Mouse (Mus musculus) right cerebral cortex, postnatal 25 days (tissue): ENCODE results near the gene 1110017D15Rik.
"Not testable (repeated sequence)": the region's sequence is repeated elsewhere in the genome, so short reads cannot be mapped to it uniquely, and the experiment has no call there.

Experiments used
- DNase-seq: peaks from one replicate; pipeline ENCODE4 v3.0.0; 2022

1110017D15Rik gene

DNA sequence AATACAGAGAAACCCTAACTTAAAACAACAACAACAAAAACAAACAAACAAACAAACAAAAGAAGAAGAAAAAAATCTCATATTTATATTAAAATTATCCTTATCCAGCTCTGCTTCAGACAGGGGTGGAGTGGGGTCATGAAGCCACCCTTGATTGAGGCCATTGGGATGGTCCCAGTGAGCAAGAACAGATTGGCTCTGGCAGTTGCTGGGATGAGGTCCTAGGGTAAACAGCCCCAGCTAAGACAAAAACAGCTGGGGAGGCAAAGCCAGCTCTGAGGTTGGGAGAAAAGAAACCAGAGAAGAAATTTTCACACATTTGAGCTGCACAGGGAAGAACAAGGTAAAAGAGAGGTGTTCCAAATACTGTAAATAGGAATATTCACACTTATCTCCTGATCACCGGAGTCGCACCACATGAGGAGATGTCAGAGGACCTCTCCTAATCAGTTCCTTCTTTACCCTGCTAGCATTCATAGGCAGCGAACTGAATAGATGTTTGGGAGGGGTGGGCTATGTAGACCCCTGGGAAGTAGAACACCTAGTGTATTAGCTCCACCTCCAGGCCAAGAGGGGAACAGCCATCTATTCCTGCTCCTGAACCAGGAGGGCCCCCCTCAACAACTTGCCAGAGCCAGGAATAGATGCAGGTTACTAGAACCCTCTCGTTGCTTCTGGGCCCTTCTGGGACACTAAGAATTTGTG lies 38.2 kb downstream of the 1110017D15Rik start:
- DNase-seq: no peak

DNA sequence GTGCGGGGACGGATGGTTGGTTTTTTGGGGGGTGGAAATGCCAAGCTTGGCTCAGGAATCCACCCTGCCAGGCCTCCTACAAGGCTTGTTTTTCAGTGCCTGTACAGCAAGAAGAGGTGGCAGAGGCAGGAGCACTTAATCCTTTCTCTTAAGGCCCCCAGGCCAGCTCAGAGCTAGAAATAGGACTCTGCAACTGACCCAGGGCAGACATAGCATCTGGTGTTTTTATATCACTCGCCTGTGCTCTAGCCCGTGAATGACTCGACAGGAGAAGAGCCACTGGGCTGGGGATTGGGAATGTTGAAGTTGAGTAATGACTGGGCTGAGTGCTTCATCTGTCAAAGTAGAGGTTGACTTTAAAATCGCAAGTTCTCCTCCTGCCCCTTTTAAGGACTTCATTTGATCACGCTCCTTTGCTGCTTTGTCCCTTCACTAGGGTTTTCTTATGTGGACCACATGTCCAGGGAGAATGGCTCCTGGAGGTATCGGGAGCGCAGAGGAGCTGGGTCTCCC lies 39.4 kb downstream of the 1110017D15Rik start:
- no peak for DNase-seq

DNA sequence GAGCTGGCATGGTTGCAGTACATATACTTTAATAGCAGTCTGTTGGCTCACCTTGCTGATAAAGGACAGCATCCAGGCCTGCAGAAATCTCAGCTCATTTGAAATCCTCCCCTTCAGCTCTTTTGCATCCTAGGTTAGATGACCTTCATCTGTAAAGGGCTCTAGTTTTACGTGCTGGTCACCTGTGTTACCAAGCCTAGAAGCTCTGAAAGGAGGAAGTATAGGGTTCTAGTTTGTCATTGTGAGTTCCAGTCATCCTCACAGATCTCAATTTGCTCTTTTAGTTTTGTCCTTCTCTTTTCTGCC lies 45.8 kb downstream of the 1110017D15Rik start:
- no peak for DNase-seq

DNA sequence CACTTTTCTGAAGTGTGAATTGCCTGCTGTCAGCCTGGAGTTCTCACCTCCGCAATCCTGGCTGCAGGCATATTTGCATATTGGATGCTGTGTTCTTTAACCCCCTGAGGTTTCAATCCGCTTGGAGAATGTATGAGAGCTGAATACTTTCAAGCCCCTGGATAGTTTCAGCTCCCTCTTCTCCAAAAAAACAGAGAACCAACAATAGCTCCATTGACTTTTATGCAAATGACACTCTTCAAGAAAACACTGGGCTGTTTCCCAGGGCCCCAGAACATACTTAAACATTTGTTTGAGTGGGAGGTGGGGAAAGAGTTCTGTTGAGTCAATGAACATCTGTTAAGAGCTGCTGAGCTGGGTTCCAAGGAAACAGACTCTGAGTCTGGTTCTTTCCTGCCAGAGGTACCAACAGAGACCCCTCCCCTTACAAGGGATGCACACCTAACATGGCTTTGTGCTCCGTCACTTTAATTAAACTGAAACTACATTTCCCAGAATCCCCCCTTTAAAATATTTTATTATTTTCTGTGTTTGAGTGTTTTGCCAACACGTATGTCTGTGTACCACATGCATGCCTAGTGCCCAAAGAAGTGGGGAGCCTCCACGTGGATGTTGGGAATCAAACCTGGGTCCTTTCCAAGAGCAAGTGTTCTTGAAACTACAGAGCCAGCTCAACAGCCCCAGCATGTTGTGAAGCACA lies 46.3 kb downstream of the 1110017D15Rik start:
- DNase-seq: peak; percentile 63

DNA sequence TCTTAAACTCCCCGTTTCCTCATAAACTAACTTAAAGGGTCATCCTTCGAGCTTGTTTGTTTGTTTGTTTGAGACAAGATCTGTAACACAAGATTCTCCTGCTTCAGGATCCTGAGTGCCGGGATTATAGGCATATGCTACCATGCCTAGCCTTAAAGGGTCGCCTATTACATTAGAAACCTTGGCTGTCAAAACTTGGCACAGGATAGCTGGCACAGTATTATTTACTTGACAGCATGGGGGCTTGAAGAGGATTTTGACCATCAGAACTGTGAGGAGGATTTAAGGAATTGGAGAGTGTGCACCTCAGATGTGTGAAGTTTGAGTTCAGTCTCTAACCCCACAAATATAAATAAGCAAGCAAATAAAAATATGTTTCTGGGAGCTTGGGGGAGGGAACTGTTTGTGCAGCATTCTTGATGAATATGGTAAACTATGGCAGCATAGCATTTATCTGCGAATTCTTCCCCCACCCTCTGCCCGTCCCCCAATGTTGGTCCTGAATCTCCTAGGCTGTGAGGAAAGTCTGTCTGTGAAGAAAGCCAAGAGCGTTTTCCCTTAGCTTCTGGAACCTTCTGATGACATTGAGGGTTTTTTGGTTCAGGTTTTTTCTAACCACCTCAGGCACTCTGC lies 47.0 kb downstream of the 1110017D15Rik start:
- DNase-seq: no peak

DNA sequence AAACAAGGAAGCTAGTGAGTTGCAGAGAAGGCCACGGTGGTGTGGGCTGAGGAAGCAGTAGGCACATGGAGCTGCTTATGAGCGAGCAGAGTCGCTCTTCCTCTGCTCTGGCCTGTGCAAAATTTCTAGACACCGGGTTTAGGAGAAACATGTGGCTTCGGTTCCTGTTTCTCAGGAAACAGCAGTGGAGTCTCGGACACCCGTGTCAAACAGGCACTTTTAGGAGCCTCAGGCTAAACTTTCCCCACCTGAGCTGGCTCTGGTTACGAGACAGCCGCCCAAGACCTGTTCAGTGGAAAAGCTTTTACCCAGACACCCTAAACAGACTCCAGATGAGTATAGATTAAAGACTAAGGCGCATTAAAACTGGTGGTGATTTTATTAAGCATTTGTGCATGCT lies 47.9 kb downstream of the 1110017D15Rik start:
- no peak for DNase-seq

DNA sequence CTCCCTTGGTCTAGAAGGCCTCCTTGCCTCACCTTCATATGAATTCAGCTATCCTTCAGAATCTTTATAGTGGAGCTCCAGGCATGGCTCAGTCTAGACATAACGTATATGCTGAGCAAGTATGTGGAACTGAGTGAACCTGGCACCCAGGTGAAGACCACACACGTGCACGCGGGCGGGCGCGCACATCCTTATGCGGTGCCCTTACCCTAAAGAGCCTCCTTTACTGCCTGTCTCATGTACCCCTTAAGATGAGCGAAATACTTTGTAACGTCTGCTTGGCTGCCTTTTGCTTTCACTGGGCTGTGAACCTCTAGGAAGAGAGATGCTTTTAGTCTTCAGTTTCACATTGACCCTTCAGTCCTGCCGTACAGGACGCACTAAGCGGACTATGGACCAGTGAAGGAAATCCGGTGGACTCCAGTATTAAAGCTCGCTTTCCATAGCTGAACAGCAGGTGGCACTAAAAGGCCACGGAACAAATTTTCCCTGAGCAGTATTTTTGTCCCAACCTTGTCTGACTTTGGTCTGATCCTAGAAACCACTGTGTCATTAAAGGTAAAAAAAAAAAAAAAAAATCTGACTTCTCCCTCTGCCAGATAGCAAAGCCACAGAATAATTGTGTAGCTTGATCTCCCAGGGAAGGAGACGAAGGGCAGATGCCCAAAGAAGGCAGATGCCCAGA lies 48.6 kb downstream of the 1110017D15Rik start:
- DNase-seq: peak; percentile 54

DNA sequence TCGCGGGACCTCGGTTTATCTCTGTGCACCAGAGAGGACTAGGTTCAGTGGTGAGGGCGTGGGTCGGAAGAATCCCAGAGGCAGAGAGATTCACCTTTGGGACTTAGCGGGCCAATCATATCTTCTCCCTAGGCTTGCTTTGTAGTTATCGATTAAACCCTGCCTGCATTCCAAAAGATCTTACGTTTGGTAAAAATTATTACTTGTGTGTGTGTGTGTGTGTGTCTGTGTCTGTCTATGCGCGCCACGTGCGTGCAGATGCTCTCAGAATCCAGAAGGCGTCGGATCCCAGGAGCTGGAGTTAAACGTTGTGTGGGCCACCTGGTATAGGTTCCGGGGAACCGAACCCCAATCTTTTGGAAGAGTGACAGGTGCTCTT lies 51.9 kb downstream of the 1110017D15Rik start:
- no peak for DNase-seq

DNA sequence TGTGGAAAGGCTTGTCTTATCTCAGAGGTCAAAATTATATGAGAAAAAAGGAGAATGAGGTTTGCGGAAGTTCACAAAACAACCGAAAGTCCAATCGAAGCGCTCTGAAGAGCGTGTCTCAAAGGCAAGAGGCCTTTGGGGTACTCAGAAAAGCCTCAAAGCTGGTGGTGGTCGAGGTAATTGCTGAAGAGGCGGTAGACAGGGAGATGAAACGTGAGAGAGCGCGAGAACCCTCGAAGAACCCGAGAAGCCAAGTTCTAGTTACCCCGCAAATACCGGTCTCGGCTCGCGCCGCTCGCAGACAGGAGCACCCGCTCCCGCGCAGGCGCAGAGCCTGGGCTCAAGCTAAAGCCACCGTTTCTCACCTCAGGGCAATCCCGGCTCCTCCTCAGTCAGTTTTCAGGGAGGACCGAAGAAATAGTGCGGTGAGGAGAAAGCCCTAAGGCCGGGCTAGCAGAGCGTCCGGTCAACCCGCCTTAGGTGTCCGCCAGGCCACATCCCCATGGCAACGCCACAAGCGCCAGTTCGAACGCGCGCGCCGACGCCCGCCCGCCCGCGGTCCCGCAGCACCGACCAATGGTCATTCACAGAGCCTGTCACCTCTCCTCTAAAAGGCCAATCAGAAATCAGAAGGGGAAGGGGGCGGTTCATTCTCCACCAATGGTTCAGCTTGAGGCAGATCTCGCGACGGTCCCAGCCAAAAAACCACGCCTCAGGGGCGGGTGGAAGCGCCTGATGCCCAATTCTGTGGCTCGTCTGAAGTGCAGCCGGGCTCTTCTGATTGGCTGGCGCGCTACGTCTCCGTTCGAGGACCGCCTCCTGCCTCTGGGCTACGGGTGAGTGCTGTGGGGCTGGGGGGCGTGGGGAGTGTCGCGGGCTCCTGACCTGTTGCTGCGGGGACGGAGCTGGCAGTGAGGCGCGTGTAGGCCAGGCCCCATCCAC lies 52.5 kb downstream of the 1110017D15Rik start, which contains the start of the genes Kif24 and Nudt2:
Gene Kif24, minus strand, starts transcription at position 543 of the 942 bp plus-strand sequence.
Gene Nudt2, plus strand, starts transcription at position 807 of the 942 bp plus-strand sequence.
- peak; percentile 98 for DNase-seq

DNA sequence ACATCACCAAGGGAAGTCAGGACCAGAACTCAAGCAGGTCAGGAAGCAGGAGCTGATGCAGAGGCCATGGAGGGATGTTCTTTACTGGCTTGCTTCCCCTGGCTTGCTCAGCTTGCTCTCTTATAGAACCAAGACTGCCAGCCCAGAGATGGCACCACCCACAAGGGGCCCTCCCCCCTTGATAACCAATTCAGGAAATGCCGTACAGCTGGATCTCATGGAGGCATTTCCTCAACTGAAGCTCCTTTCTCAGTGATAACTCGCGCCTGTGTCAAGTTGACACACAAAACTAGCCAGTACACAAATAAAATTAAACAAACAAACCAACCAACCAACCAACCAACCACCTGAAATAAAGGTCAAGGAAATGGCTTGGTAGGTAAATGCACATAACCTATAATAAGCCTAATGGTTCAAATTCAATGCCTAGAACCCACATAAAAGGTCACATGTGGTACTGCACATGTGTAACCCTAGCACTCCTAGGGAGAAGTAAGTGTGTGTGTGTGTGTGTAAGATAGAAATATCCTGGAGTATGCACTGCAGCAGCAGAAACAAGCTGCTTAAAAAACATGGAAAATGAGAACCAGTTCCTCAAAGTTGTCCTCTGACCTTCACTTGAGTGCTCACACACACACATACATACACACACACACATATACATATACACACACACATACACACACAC lies 53.9 kb downstream of the 1110017D15Rik start:
- not testable (repeated sequence) for DNase-seq

DNA sequence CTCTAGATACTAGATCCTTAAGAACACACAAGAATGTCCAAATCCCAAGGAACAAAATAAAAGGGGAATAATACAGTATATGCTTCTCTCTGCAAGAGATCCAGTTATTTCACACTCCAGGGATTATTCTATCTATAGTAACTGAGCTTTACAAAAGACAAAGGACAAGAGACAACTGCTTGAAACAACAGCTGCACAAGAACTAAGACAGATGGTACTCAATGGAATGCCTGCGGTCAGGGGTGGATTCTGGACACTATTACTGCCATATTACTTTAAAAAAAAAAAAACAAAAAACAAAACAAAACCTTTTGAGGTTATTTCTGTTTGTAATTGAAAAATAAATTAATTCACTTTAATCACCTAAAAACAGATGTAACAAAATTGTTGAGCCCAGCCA lies 56.4 kb downstream of the 1110017D15Rik start:
- DNase-seq: no peak
